Mouse (Mus musculus) gonadal fat pad, adult 2 months (tissue): ENCODE measurements around the gene Olfr1490. TPM values are rescaled to one million over a fixed set of nuclear protein-coding genes. Genes with fewer than 3 reads are reported as not detected.
"Not testable (repeated sequence)": the region's sequence is repeated elsewhere in the genome, so short reads cannot be mapped to it uniquely, and the experiment has no call there.

Experiments
- DNase-seq: peaks from one replicate; pipeline ENCODE4 v3.0.0-alpha.2; 2012; ENCODE audit warnings: low read depth
- polyA plus RNA-seq: library from polyadenylated mRNA; depleted of rRNA; stranded (reverse); fragments of >200 nt; gene quantifications from 2 replicates; pipeline ENCODE4 v1.2.3, GENCODE M21; 2012; rRNA removed

Gene Olfr1490
- not detected in 2 replicates for polyA plus RNA-seq

GRCm38 (mm10) chr19:13650791-13651190, at the start of gene Olfr1490:
Gene Olfr1490, plus strand, starts transcription at chr19:13651091.
- DNase-seq, result no peak

GRCm38 (mm10) chr19:13617075-13617474, 33.8 kb upstream of the Olfr1490 start, which contains the start of gene Olfr1487:
Gene Olfr1487, plus strand, starts transcription at chr19:13617375.
- DNase-seq, result not testable (repeated sequence)

- DNase-seq, result no peak
Measured at GRCm38 (mm10) chr19:13631321-13631720, 19.6 kb upstream of the Olfr1490 start, which contains the start of gene Olfr1489. Gene Olfr1489, plus strand, starts transcription at chr19:13631621.

- no peak for DNase-seq
Measured at GRCm38 (mm10) chr19:13696968-13697367, 46.1 kb downstream of the Olfr1490 start, which contains the start of gene Olfr1491. Gene Olfr1491, plus strand, starts transcription at chr19:13697268.

Other genes with a start within 250 kb of the Olfr1490 start
- gene Olfr1469, start 243.2 kb upstream of the Olfr1490 start, polyA plus RNA-seq, result not detected in 2 replicates
- gene Olfr1471, start 207.7 kb upstream of the Olfr1490 start, polyA plus RNA-seq, result not detected in 2 replicates
- not detected in 2 replicates for gene Olfr1472, start 195.0 kb upstream of the Olfr1490 start, polyA plus RNA-seq
- gene Olfr1474, start 181.5 kb upstream of the Olfr1490 start, polyA plus RNA-seq, result not detected in 2 replicates
- gene Olfr1475, start 170.9 kb upstream of the Olfr1490 start, polyA plus RNA-seq, result not detected in 2 replicates
- not detected in 2 replicates for gene Olfr1477, start 150.5 kb upstream of the Olfr1490 start, polyA plus RNA-seq
- gene Olfr1480, start 123.2 kb upstream of the Olfr1490 start, polyA plus RNA-seq, result not detected in 2 replicates
- not detected in 2 replicates for gene Olfr1484, start 67.6 kb upstream of the Olfr1490 start, polyA plus RNA-seq
- not detected in 2 replicates for gene Olfr1487, start 33.7 kb upstream of the Olfr1490 start, polyA plus RNA-seq
- not detected in 2 replicates for gene Olfr1489, start 19.5 kb upstream of the Olfr1490 start, polyA plus RNA-seq
- not detected in 2 replicates for gene Olfr1491, start 46.2 kb downstream of the Olfr1490 start, polyA plus RNA-seq
- gene Olfr1493-ps1, start 72.2 kb downstream of the Olfr1490 start, polyA plus RNA-seq, result not detected in 2 replicates
- not detected in 2 replicates for gene Olfr1494, start 88.6 kb downstream of the Olfr1490 start, polyA plus RNA-seq
- not detected in 2 replicates for gene Olfr1495, start 113.5 kb downstream of the Olfr1490 start, polyA plus RNA-seq
- gene Olfr1496, start 126.8 kb downstream of the Olfr1490 start, polyA plus RNA-seq, result not detected in 2 replicates
- gene Olfr1497, start 147.1 kb downstream of the Olfr1490 start, polyA plus RNA-seq, result not detected in 2 replicates
- not detected in 2 replicates for gene Olfr1499, start 168.4 kb downstream of the Olfr1490 start, polyA plus RNA-seq
- gene Olfr1500, start 179.4 kb downstream of the Olfr1490 start, polyA plus RNA-seq, result not detected in 2 replicates
- not detected in 2 replicates for gene Olfr1501, start 199.6 kb downstream of the Olfr1490 start, polyA plus RNA-seq
- gene Olfr1502, start 210.7 kb downstream of the Olfr1490 start, polyA plus RNA-seq, result not detected in 2 replicates
- gene Olfr1504, start 246.8 kb downstream of the Olfr1490 start, polyA plus RNA-seq, result not detected in 2 replicates